Mouse (Mus musculus): ENCODE data around the gene Calm1. TPM values are rescaled to one million over a fixed set of nuclear protein-coding genes. Genes with fewer than 3 reads are reported as not detected.

Gene Calm1
- polyA plus RNA-seq, 1 experiment from 2014 or later, result 783 TPM

Other genes starting within 250 kb of the Calm1 start
- gene Kcnk13, start 234.9 kb upstream of the Calm1 start, polyA plus RNA-seq (2014; fragmentation: Nextera tagmentation; extraction: Ambion mirVana), result 0.08 and 0.31 TPM in 2 replicates
- gene Psmc1, start 89.3 kb upstream of the Calm1 start, polyA plus RNA-seq (2014; fragmentation: Nextera tagmentation; extraction: Ambion mirVana), result 196 and 198 TPM in 2 replicates
- 8.1 and 10.9 TPM in 2 replicates for gene Nrde2, start 39.8 kb upstream of the Calm1 start, polyA plus RNA-seq (2014; fragmentation: Nextera tagmentation; extraction: Ambion mirVana)

Measured in heart, embryonic 14.5 days (tissue).